Mouse (Mus musculus): ENCODE measurements around the gene Proca1. TPM values are rescaled to one million over a fixed set of nuclear protein-coding genes. Genes with fewer than 3 reads are reported as not detected.
A peak's percentile ranks its signal among the peaks of the same experiment; 100 is the strongest.

Gene Proca1
- polyA plus RNA-seq, 1 experiment from 2014 or later: 2.9 TPM

DNA sequence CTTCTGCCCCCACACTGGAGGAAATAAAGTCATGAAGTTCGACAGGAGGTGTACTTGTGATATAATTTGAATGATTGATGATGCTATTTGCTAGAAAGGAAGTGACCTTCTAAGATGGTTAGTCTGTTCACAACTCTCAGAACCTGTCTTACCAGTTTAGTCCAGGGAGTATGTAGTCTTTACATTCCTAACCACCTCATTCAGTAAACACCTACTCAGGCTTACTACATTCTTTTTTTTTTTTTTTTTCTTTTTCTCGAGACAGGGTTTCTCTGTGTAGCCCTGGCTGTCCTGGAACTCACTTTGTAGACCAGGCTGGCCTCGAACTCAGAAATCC lies 53.8 kb downstream of the Proca1 start:
- peaks cover 22% of the 10 kb centered on the region for H3K4me1 ChIP-seq
- no peak overlapping the region for H3K9ac ChIP-seq
- peaks cover 12% of the 10 kb centered on the region for H3K36me3 ChIP-seq
- no peaks in the 10 kb centered on the region for H3K27me3 ChIP-seq
- WGBS: 63% methylated on average over 3 of the region's 3 CpGs
- H3K9me3 ChIP-seq: no peaks in the 10 kb centered on the region
- peak overlapping the region; percentile 98 for H3K4me3 ChIP-seq
- H3K27ac ChIP-seq: no peak overlapping the region
- ATAC-seq (ENCODE audit: insufficient number of reproducible peaks, insufficient read depth, low FRiP score, low TSS enrichment): no peak
- H3K4me2 ChIP-seq (replicated peaks): peak overlapping the region; percentile 74

DNA sequence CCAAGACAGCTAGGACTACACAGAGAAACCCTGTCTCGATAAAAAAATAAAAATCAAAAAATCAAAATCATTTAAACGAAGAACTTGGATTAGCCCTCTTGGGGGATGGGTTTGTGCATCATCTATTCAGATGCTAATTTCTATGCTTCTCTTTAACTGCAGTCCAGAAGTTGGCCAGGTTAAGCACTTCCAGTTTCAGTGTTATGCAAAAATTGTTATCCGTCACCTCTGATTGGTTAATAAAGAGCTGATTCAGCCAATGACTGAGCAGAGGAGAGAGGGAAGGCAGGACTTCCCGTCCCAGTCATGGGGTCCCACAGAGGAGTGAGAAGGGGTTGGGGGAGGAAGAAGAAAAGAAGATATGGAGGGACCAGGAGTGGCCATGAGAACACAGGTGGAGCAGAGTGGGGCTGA lies 54.5 kb downstream of the Proca1 start:
- Histone ChIP-seq H3K4me1 (peaks cover 22% of the 10 kb centered on the region), H3K4me3 (no peak overlapping the region), H3K4me2 (replicated peaks) (no peak overlapping the region), H3K9me3 (no peaks in the 10 kb centered on the region), H3K9ac (no peak overlapping the region), H3K27ac (no peak overlapping the region), H3K36me3 (peaks cover 18% of the 10 kb centered on the region), H3K27me3 (no peaks in the 10 kb centered on the region)
- WGBS: 59% methylated on average over 4 of the region's 4 CpGs
- ATAC-seq (ENCODE audit: insufficient number of reproducible peaks, insufficient read depth, low FRiP score, low TSS enrichment): no peak

Small RNA genes within 50 kb of the gene (microRNA-seq; reads per million reads assigned to microRNA genes)
- not detected for gene Mir7653

Other genes starting within 250 kb of the Proca1 start
- 27.5 and 27.7 TPM in 2 replicates for gene Phf12, start 210.6 kb upstream of the Proca1 start, polyA plus RNA-seq (2016; fragmentation: Nextera tagmentation; extraction: Ambion mirVana)
- 20.3 and 21.9 TPM in 2 replicates for gene Dhrs13, start 161.1 kb upstream of the Proca1 start, polyA plus RNA-seq (2016; fragmentation: Nextera tagmentation; extraction: Ambion mirVana)
- 51.8 and 54.1 TPM in 2 replicates for gene Flot2, start 155.5 kb upstream of the Proca1 start, polyA plus RNA-seq (2016; fragmentation: Nextera tagmentation; extraction: Ambion mirVana)
- 33.7 and 35.9 TPM in 2 replicates for gene Eral1, start 113.0 kb upstream of the Proca1 start, polyA plus RNA-seq (2016; fragmentation: Nextera tagmentation; extraction: Ambion mirVana)
- gene Fam222b, start 98.7 kb upstream of the Proca1 start, polyA plus RNA-seq (2016; fragmentation: Nextera tagmentation; extraction: Ambion mirVana): 15.1 and 15.7 TPM in 2 replicates
- 119 and 122 TPM in 2 replicates for gene Traf4, start 27.8 kb upstream of the Proca1 start, polyA plus RNA-seq (2016; fragmentation: Nextera tagmentation; extraction: Ambion mirVana)
- gene Nek8, start 16.7 kb upstream of the Proca1 start, polyA plus RNA-seq (2016; fragmentation: Nextera tagmentation; extraction: Ambion mirVana): 17.5 and 18.9 TPM in 2 replicates
- 13.5 and 14.2 TPM in 2 replicates for gene Tlcd1, start 16.7 kb upstream of the Proca1 start, polyA plus RNA-seq (2016; fragmentation: Nextera tagmentation; extraction: Ambion mirVana)
- 1,221 and 1,230 TPM in 2 replicates for gene Rpl23a, start 9.8 kb upstream of the Proca1 start, polyA plus RNA-seq (2016; fragmentation: Nextera tagmentation; extraction: Ambion mirVana)
- gene Rab34, start 5.0 kb upstream of the Proca1 start, polyA plus RNA-seq (2016; fragmentation: Nextera tagmentation; extraction: Ambion mirVana): 164 and 181 TPM in 2 replicates
- 56.2 and 61.1 TPM in 2 replicates for gene Sdf2, start 52.4 kb downstream of the Proca1 start, polyA plus RNA-seq (2016; fragmentation: Nextera tagmentation; extraction: Ambion mirVana)
- 36.1 and 37.8 TPM in 2 replicates for gene Supt6, start 52.6 kb downstream of the Proca1 start, polyA plus RNA-seq (2016; fragmentation: Nextera tagmentation; extraction: Ambion mirVana)
- 72.1 and 79.5 TPM in 2 replicates for gene 2610507B11Rik, start 68.4 kb downstream of the Proca1 start, polyA plus RNA-seq (2016; fragmentation: Nextera tagmentation; extraction: Ambion mirVana)
- gene BC030499, start 97.4 kb downstream of the Proca1 start, polyA plus RNA-seq (2016; fragmentation: Nextera tagmentation; extraction: Ambion mirVana): 0.32 and 0.52 TPM in 2 replicates
- 49.2 and 50.8 TPM in 2 replicates for gene Spag5, start 108.1 kb downstream of the Proca1 start, polyA plus RNA-seq (2016; fragmentation: Nextera tagmentation; extraction: Ambion mirVana)
- 4.6 and 5.3 TPM in 2 replicates for gene Aldoc, start 129.6 kb downstream of the Proca1 start, polyA plus RNA-seq (2016; fragmentation: Nextera tagmentation; extraction: Ambion mirVana)
- 71.1 and 74.3 TPM in 2 replicates for gene Pigs, start 135.0 kb downstream of the Proca1 start, polyA plus RNA-seq (2016; fragmentation: Nextera tagmentation; extraction: Ambion mirVana)
- 93.2 and 99.5 TPM in 2 replicates for gene Unc119, start 150.1 kb downstream of the Proca1 start, polyA plus RNA-seq (2016; fragmentation: Nextera tagmentation; extraction: Ambion mirVana)
- 0.09 and 0.18 TPM in 2 replicates for gene Foxn1, start 193.2 kb downstream of the Proca1 start, polyA plus RNA-seq (2016; fragmentation: Nextera tagmentation; extraction: Ambion mirVana)
- not detected in 2 replicates for gene Slc13a2, start 228.8 kb downstream of the Proca1 start, polyA plus RNA-seq (2016; fragmentation: Nextera tagmentation; extraction: Ambion mirVana)

Data from embryonic facial prominence, embryonic 12.5 days (tissue).